Mouse (Mus musculus) megakaryocyte, embryonic 14.5 days (primary cell): Measurements from ENCODE around the gene Ctc1.

Experiments used
- FLI1 ChIP-seq: IDR thresholded peaks from 2 replicates; pipeline ENCODE4 v1.6.1; 2012; ENCODE audit warnings: low read length, inconsistent platforms, mixed read lengths
- GATA1 ChIP-seq: IDR thresholded peaks from 3 replicates; pipeline ENCODE4 v1.6.1; 2012; ENCODE audit warnings: mixed read lengths, low read length, inconsistent platforms, borderline replicate concordance

- no peak for TF ChIP-seq FLI1
- TF ChIP-seq GATA1 = no peak
Measured at GRCm38 (mm10) chr11:69085608-69086007, 69.9 kb downstream of the Ctc1 start.
